Mouse (Mus musculus) kidney, postnatal 25 days (tissue): ENCODE results near the gene Rab37.

Experiments used
- DNase-seq, 2 experiments: peaks; one replicate each; pipeline ENCODE4 v3.0.0; 2021; ENCODE audit warnings: mixed read lengths in 2 of 2

Gene Rab37

DNA sequence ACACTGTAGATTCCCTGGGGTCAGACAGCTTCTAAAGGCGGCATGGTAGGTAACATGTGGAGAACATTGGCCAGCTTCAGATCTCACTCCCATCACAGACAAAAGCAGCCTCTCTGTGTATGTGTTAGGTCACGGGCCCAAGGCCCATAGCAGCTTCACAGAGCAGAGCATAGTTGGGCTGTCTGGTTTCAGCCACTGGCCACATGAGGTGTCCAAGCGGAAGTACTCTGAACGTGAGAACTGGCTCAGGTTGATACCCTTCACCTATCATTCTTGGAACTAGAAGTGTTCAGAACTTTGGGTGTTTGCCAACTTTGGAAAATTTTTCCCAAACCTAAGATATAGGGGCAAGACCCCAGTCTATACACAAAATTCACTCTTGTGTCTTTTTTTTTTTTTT lies 78.2 kb downstream of the Rab37 start:
- DNase-seq, result no peak

- peak; percentile 78 to 91 for DNase-seq
These were observed 79.9 kb downstream of the Rab37 start for GRCm38 (mm10) chr11:115171125-115171524.

- DNase-seq, result peak; percentile 79 to 89
These were observed 81.6 kb downstream of the Rab37 start for GRCm38 (mm10) chr11:115172825-115173287.

GRCm38 (mm10) chr11:115173549-115174339 lies 82.5 kb downstream of the Rab37 start:
- DNase-seq, result peak; percentile 42 to 73

DNA sequence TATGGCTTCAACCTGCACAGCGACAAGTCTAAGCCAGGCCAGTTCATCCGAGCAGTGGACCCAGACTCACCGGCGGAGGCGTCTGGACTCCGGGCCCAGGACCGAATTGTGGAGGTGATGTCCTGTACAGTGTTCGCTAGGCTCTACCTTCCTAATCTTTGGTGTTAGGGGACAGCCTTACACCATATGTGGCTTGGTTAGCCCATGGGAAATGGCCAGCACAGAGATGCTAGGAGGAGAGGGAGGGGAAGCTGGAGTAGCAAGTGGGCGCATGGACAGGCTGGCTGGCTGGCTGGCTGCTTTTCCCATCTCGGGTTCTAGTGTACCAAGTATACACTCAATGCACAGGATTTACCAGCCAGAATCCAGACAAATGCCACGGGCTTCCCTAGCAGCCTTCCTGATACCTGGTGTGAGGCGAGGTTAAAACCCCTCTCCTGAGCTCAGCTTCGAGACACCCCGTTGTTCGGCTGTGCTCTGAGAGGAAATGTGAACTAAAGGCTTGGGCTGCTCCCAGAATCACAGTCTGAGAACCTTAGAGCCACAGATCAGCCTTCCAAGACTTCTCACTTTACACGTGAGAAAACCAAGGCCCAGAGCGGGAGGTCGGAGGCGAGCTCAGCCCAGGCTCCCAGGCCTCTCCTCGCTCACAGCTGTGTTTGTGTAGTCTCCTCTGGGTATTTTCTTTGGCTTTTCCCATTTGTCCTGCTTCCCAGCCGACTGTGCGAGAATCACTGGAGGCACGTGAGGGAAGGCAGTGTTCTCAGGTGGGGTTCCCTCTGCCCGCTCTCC lies 85.4 kb downstream of the Rab37 start:
- no peak for DNase-seq

GRCm38 (mm10) chr11:115177559-115178195 lies 86.4 kb downstream of the Rab37 start:
- DNase-seq, result peak; percentile 87 to 93

- peak; percentile 76 to 84 for DNase-seq
These were observed 87.5 kb downstream of the Rab37 start for GRCm38 (mm10) chr11:115178766-115179165.

DNA sequence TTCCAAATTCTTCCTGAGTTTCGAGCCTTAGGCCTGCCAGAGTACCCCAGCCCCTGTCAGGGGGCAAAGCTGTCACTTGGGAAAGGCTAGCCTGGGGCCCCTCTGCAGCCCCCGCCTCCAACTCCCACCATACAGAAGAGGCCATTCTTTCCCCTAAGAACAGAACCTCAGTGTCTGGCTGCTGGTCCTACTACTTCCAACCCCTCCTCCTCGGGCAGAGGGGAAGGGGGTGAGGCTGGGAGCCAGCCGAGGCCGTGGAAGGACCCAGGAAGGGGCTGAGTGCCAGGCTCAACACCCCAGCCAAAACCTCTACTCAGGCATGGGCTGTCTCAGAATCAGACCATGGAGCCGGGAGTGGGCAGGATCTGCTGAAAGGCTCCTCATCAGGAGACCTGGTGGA lies 88.0 kb downstream of the Rab37 start:
- DNase-seq, result no peak

GRCm38 (mm10) chr11:115179881-115180280 lies 88.7 kb downstream of the Rab37 start:
- DNase-seq, result peak; percentile 70 to 89

GRCm38 (mm10) chr11:115181913-115182638 lies 90.8 kb downstream of the Rab37 start:
- peak; percentile 85 to 89 for DNase-seq

GRCm38 (mm10) chr11:115184973-115185372 lies 93.7 kb downstream of the Rab37 start:
- DNase-seq, result no peak

GRCm38 (mm10) chr11:115187224-115187639 lies 96.0 kb downstream of the Rab37 start, which contains the start of gene Tmem104:
TSS of gene Tmem104 (plus strand) at chr11:115187487.
- DNase-seq, result peak; percentile 99 to 100

- DNase-seq, result no peak
These were observed 96.5 kb downstream of the Rab37 start, which contains the start of gene Nat9 for GRCm38 (mm10) chr11:115187693-115188092. TSS of gene Nat9 (minus strand) at chr11:115187859.

DNA sequence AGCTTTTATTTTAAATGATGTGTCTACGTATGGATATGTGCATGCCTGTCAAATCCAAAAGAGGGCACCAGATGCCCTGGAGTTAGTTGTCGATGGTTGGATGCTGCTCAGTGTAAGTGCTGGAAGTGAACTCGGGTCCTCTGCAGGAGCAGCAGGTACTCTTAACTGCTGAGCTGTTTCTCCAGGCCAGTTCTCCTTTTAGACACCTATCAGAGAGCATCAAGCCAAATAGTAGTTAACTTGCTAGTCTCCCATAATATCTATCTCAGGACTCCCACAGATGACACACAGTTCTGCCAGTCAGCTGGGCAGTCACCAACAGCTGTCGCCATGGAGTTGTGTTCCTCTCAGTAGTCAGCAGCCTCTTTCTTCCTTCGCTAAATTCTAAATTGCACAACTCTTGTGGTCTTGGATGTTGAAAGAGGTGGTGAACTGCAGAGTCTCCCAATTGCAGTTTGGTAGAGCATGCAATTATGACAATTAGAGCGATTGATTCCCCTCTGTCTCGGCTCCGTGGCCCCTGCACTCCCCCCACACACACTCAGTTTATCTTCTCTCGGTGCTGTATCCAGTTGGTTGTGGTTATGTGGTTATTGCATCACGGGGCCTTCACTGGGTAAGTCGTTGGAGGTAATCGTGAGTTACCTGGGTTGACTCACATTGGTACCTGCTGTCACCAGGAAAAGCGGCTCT lies 97.5 kb downstream of the Rab37 start:
- DNase-seq, result no peak

GRCm38 (mm10) chr11:115189304-115189703 lies 98.1 kb downstream of the Rab37 start:
- no peak for DNase-seq

DNA sequence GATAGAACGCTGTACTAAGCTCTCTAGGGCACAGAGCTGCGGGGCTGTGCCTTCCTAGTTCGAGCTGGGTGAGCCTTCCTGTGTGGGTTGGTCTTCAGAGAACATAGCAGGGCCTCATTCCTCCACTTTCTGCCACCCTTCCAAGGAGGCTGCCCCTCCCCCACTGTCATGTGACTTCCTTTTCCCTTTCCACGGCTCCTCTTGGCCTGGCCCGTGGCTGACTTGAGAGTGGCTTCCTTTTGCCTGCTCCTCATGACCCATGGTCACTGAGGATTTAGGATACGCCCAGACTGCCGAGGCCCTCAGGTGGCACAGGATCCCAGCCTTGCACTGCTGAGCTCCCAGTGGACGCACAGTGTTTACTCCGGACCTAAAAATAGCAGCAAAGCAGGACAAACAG lies 100.9 kb downstream of the Rab37 start:
- DNase-seq, result peak; percentile 81 to 84

DNA sequence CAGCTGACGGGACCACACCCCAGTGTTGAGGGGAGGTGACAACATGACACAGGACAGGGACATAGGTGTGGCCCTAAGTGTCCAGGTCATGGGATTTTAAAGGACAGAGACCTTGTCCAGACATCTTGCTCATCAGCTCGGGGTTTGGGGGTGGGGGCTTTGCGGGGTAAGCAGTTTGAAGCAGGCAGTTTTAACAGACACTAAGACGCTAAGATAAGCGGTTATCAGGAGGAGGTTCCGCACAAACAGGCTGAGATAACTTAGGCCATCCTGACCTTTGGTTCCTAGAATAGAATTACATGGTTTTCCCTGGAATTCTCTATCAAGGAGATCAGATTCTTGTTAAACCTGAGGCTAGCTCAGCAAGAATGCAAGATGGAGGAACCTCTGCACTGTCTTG lies 103.5 kb downstream of the Rab37 start:
- DNase-seq, result no peak

- DNase-seq, result no peak
These were observed 104.7 kb downstream of the Rab37 start for GRCm38 (mm10) chr11:115195933-115196332.

GRCm38 (mm10) chr11:115197558-115197957 lies 106.3 kb downstream of the Rab37 start:
- DNase-seq, result no peak

- DNase-seq, result no peak
These were observed 107.7 kb downstream of the Rab37 start for GRCm38 (mm10) chr11:115198932-115199384.

GRCm38 (mm10) chr11:115200520-115200919 lies 109.3 kb downstream of the Rab37 start:
- no peak for DNase-seq

DNA sequence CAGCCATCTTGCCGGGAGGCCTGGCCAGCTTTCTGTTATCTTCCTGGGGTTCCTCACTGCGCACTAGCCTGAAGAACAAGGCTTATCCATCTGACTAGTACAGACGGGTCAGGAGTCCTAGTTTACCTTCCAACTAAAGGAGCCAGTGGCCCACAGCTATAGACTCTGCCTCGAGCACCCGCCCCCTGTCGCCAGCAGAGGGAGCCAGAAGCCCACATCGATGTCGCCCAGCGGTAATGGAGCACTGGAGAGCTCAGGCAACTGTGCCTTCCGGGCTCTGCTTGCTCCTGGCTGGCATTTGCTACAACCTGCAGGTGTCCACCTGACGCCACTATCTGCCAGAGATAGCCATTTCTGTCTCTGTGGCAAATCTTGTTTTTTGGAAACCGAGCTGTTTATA lies 111.1 kb downstream of the Rab37 start:
- peak; percentile 80 to 87 for DNase-seq
